Mouse (Mus musculus) adrenal gland (tissue): ENCODE data around the gene Pnmt.

ENCODE experiments used
- intact Hi-C: fragments of 180-260 bp; cut with DNase I; formaldehyde crosslinking; loops from one replicate; pipeline ENCODE4 v1.15.1; 2025
- long read RNA-seq, 2 experiments: library from polyadenylated mRNA; unstranded; transcript quantifications; one replicate each; pipeline ENCODE4 v2.0.0; 2020; ENCODE audit warnings: borderline replicate concordance in 1 of 2; ENCODE audit not compliant: insufficient replicate concordance in 1 of 2

Gene Pnmt
- long read RNA-seq, experiment 1, transcript Pnmt-201 (3 exons, 1,154 nt), result major isoform, 268 of 318 reads
- long read RNA-seq, experiment 1, partial matches to known transcripts, result 34 of 318 reads
- long read RNA-seq, experiment 1, other reads (novel, unspliced or antisense), result 16 of 318 reads
- long read RNA-seq, experiment 2, transcript Pnmt-201 (3 exons, 1,154 nt), result major isoform, 491 of 589 reads
- long read RNA-seq, experiment 2, partial matches to known transcripts, result 40 of 589 reads
- long read RNA-seq, experiment 2, other reads (novel, unspliced or antisense), result 58 of 589 reads

- intact Hi-C loops, result no loop called here
These were observed at the start of gene Pnmt for GRCm38 (mm10) chr11:98385638-98386585. Gene Pnmt (plus strand): TSS chr11:98386450.

DNA sequence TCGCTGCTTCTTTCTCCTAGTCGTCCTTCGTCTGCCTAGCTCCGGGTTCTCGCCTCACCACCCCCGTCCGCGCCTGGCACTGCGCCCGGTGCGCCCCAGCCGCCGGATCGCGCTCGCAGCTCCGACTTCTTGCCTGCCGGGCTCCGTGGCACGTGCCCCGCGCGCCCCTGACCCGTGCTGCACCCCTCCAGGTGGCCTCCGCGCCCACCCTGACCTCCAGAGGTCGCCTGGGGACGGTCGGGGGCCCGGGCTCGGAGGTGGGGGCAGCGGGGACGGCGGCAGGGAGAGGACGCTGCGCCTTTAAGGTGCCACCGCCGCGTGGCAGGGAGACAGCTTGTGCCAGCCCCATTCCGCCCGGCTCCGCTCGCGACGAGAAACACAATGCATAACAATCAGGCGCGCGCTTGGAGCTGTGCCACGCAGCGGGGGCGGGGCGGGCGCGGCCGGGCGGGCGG, 47.7 kb upstream of the Pnmt start:
- intact Hi-C loops, result loop anchor here (5.0 kb wide), 1 partner anchor 46 kb away; no protein-coding TSS in a partner anchor

- intact Hi-C loops, result loop anchor here (5.0 kb wide), 1 partner anchor 47 kb away; no protein-coding TSS in a partner anchor
These were observed 47.2 kb upstream of the Pnmt start for GRCm38 (mm10) chr11:98339071-98339501.

DNA sequence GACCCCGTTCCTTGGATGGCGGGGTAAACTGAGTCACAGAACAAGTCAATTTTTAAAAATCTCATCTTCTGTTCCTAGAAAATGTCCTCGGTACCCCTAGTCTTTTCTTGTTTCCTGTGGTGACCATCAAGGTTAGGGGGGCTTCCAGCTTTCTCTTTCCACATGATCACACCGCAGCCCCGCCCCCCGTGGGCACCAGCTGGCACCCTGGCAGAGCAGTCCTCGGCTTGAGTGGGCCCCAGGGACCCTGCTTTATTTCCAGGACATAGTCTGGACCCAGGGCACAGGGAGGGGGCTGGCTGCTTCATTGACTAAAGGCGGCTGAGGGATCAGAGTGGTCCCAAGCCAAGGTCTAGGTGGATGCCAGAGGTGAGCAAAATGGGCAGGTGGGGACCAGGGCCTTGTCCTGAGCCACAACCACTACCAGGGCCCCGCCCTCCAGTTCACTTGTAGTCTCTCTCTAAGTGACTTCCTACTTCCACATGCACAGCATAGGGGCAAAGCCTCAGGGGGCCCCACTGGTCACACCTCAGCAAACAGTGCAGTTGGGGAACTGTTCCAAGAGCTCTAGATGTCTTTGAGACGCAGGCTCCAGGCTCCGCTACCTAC, 46.5 kb upstream of the Pnmt start:
- intact Hi-C loops, result loop anchor here (5.0 kb wide), 1 partner anchor 47 kb away; no protein-coding TSS in a partner anchor

DNA sequence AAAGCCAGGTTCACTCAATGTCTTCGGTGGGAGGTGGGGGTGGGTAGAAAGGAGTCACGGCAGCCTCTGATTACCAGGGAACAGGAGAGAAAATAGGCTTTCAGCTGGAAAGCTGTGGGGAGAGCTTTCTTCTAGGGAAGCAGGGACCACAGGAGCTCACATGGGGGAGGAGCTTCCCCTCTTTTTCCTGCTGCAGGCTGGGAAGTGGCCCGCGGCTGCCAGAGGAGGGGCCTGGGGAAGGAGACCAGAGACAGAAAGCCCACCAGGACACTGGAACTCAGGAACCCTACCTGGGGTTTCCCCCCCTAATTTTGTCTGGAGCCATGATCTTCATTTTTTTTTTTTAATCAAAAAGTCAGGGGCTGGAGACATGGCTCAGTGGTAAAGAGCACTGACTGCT, 45.7 kb upstream of the Pnmt start:
- intact Hi-C loops, result no loop called here

DNA sequence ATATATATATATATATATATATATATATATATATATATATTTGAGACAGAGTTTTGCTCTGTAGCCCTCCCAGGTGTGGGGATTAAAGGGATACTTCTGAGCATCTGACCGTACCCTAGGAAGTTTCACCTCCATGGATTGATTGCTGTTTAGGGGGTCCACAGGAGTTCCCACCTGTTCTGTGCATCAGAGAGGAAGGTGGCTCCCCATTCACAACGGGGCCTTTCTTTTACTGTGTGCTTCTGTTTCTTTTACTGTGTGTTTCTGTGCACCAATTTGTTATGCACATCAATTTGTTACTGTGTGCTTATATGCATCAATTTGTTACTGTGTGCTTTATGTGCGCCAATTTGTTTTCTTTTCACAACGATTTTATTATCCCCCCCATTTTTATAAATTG, 45.1 kb upstream of the Pnmt start:
- intact Hi-C loops, result no loop called here

- intact Hi-C loops, result loop anchor here (2.0 kb wide), 1 partner anchor 77 kb away; no protein-coding TSS in a partner anchor
These were observed 44.0 kb upstream of the Pnmt start for GRCm38 (mm10) chr11:98342000-98342945.

DNA sequence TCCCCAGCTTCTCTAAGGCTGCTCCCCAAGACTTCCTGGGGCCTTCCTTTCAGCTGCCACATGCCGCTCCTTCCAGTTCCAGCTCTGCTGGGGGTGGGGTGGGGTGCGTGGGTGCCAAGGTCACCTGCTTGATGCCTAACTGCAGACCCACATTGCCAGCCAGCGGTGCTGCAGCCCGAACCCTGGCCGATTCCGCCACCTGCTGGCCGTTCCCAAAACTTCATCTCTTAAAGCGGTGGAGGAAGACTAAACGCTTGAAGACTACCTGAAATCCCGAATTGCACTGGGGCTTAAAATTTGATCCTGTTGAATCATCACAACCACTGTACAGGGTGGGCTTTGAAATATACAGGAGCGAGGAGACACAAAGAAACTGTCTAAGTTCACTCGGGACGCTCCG, 41.0 kb upstream of the Pnmt start:
- intact Hi-C loops, result no loop called here

GRCm38 (mm10) chr11:98346168-98346567, 40.1 kb upstream of the Pnmt start:
- intact Hi-C loops, result no loop called here

DNA sequence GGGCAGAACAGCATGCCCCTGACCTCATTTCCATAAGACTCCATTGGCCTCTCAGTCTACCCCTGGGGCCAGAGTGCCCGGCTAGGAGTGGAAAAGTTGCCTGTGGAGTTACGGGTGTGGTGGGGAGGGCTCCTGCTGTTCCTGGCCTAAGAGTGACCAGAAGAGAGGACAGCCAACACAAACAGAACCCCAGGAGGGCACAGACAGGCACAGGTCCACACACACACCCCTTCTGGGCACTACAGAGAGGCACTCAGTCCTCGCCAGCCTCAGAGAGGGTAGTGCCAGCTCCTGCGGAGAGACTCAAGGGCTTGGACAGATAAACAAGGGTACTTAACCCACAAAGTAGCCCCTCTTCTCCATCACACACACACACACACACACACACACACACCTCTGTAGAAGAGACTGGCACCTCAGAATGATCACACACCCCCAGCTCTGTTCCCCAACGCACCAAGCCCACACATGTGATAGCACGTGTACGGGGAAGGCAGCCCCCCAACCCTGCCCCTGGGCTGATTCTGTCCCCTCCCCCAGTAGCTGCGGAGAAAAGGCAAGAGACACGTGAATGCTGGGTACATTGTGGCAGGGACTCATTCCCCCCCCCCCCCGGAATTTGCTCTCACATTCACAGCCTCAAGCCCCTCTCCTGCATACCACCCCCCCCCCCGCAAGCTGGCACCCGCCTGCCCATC, 38.7 kb upstream of the Pnmt start:
- intact Hi-C loops, result no loop called here

- intact Hi-C loops, result no loop called here
These were observed 37.9 kb upstream of the Pnmt start, which contains the start of gene Ppp1r1b for GRCm38 (mm10) chr11:98348083-98348961. Gene Ppp1r1b (plus strand): TSS chr11:98348404.

DNA sequence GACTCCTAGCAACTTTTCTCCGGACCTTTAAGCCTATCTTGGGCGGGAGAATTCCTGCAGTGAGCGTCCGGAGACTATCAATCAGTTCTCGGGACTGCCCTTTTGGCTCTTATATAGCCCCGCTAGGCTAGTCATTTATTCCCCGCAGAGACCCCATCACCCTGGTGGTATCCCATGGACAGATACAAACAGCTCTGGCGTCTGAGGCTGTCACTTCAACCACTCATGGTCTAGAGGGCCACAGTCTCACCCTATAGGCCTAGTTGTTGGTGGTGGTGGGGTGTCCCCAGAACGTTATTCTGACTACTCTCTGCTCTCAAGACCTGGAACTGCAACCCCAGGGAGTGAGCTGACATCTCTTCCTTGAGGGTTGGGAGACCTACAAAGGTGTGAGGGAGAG, 36.9 kb upstream of the Pnmt start:
- intact Hi-C loops, result no loop called here

- intact Hi-C loops, result no loop called here
These were observed 33.8 kb upstream of the Pnmt start for GRCm38 (mm10) chr11:98352272-98352990.

- intact Hi-C loops, result no loop called here
These were observed 32.5 kb upstream of the Pnmt start for GRCm38 (mm10) chr11:98353651-98354211.

DNA sequence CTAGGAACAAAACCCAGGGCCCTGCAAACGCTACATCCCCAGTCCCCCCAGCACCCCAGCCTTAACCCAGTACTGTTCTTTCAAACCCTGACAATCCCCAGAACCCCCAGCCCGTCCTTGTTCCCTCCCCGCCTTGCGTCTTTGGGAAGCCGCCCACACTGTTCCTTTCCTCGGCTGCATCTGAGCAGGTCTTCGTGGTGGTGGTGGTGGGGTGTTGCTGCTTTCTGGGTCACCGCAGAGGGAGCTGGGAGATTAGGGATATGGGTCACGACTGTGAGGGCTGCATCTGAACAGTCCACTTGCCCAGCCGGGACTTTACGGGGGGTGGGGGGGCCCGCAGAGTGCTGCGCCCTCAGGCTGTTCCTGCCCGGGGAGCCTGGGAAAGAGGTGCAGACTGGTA, 31.8 kb upstream of the Pnmt start:
- intact Hi-C loops, result no loop called here

- intact Hi-C loops, result no loop called here
These were observed 30.4 kb upstream of the Pnmt start for GRCm38 (mm10) chr11:98355732-98356299.

DNA sequence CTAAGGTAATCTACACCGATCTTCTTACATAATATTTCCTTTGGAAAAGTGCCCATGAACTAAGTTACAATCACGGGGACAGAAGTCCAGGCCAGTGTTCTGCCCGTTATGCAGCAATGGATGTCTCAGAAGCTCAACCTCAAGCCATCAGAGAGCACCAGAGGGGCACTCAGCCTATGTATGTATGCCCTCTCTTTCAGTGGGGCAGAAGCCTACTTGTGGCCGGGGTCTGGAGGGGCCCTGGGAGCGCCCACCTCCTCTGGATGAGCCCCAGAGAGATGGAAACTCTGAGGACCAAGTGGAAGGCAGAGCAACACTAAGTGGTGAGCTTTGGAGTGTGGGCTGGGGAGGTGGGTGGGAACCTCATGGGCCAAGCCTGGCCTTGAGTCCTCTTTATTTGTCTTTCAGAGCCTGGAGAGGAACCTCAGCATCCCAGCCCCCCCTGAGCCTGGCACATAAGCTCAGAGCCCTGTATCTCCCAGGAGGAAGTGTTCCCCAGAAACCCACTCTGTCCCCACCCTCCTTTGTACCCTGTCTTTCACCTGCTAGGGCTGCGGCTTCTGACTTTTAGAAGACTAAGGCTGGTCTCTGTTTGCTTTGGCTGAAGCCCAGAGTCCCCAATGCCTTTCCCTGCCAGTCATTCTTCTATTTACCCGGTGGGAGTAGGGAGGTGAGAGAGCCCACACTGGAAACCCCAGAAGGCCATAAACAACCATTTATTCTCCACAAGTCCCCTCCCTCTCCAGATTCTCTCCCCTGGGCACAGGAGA, 29.4 kb upstream of the Pnmt start:
- intact Hi-C loops, result no loop called here
